Mouse (Mus musculus): Measurements from ENCODE around the gene Mrpl39.

The Mrpl39 gene

DNA sequence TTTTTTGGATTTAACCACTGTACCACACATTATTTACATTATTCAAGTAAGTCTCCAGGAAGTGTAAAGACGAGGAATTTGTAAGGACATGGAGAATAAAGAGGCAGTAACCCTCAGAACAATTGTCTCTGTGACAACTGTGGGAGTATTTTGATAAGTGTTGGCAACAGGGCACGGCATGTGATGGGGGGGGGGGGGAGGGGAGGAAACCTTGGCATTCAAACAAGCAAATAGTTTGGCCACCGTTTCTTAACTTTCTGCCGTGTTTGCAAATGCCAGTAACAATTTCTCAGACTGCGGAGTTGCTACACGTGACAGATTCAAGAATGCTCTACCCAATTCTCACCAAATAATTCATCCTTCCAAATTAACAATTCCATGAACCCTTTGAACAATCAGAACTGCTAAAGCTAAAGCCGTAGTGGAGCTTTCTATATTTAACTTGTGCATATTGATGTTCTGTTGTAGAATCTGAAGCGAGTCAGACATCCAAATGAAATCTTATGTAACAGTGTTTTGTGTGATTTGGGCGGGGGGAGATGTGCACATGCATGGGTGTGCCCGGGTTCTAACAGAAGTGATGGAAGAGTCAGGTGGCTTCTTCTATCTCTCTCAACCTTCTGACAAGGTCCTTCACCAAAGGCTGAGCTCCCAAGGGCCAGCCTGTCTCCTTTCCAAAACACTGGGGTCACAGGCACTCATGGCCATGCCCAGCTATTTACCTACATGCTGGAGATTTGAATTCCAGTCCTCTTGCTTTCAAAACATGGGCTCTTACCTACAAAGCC lies 9.4 kb upstream of the Mrpl39 start:
- DNase-seq (ENCODE audit: low spot score), result no peak

- no peak for DNase-seq (ENCODE audit: low spot score)
Measured at GRCm38 (mm10) chr16:84737358-84737757, 1.8 kb upstream of the Mrpl39 start.

GRCm38 (mm10) chr16:84734806-84735165 lies 756 bp downstream of the Mrpl39 start:
- no peak for DNase-seq (ENCODE audit: low spot score)

DNA sequence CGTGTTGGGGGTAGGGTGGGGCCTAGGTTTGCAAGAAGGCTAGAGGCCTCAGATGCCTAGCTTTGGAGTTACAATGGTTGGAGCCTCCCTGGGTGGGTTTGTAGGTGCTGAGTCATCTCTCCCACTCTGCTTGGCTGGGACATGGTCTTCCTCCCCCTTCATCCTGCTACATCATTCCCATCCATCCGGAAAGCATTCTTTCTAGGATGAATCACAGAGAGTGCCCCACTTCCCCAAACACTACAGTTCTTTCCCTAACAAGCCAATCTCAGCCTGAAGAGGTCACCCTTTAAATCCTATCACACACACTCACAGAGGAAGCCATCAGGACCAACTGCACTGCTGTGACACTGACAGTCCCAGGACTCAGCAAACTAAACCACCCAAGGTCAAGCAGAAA lies 14.9 kb downstream of the Mrpl39 start:
- no peak for DNase-seq (ENCODE audit: low spot score)

DNA sequence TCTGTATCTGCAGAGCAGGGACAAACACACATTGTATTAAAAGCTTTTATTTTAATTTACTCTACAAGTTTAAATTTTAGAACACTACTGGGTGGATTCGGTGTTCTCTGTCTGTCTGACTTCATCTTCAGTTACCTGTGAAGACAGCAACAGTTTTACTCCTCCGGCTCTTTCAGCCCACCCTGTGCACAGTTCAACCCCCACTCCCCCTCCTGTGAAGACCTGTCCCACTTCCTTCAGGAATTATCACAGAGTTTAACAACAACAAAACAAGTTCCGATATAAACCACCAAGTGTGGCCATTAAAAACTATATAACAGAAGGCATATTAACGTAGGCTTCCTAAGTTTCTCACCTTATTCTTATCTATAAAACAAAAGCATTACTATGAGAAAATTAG lies 17.3 kb downstream of the Mrpl39 start:
- no peak for DNase-seq (ENCODE audit: low spot score)

- no peak for DNase-seq (ENCODE audit: low spot score)
Measured at GRCm38 (mm10) chr16:84717618-84718248, 17.8 kb downstream of the Mrpl39 start.

GRCm38 (mm10) chr16:84716724-84717617 lies 18.6 kb downstream of the Mrpl39 start:
- DNase-seq (ENCODE audit: low spot score), result no peak

DNA sequence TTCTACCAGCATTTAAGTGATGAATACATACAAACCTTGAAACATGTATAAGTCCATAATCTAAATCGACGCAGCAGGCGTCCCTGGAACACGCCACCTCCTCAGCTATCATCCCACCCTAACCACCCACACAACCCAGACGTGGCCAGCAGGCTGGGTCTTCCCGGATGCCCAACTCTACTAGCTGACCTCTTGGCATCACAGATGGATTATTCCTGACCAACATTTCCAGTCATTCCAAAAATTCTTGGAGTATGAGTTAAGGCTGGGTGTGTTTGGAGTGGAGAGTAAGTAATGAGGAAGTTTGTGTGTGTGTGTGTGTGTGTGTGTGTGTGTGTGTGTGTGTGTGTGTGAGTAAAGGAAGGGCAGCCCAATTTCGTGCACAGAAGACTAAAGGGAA lies 19.3 kb downstream of the Mrpl39 start:
- DNase-seq (ENCODE audit: low spot score), result no peak

- no peak for DNase-seq (ENCODE audit: low spot score)
Measured at GRCm38 (mm10) chr16:84714978-84715377, 20.6 kb downstream of the Mrpl39 start.

GRCm38 (mm10) chr16:84713926-84714325 lies 21.6 kb downstream of the Mrpl39 start:
- no peak for DNase-seq (ENCODE audit: low spot score)

GRCm38 (mm10) chr16:84713156-84713555 lies 22.4 kb downstream of the Mrpl39 start:
- DNase-seq (ENCODE audit: low spot score), result no peak

GRCm38 (mm10) chr16:84708649-84709048 lies 26.9 kb downstream of the Mrpl39 start:
- DNase-seq (ENCODE audit: low spot score), result no peak

DNA sequence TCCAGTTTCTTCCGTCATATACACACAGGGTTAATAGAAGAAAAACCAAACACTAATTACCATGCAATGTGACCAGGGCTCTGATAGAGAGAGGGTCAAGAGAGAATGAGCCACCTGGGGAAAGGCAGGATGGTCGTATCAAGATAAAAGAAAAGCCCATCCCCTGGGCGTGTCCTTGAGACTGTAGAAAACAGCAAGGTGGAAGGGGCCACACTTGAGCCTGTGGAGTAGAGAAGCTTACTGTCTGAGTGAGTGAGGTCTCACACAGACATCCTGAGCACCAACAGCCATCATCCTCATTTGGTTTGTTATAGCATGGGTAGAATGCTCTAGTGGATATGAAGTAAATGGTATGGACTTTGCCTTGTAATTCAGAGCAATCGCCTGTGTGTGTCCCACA lies 27.7 kb downstream of the Mrpl39 start:
- no peak for DNase-seq (ENCODE audit: low spot score)

- DNase-seq (ENCODE audit: low spot score), result no peak
Measured at GRCm38 (mm10) chr16:84706571-84706970, 29.0 kb downstream of the Mrpl39 start.

- DNase-seq (ENCODE audit: low spot score), result no peak
Measured at GRCm38 (mm10) chr16:84705507-84705906, 30.0 kb downstream of the Mrpl39 start.

DNA sequence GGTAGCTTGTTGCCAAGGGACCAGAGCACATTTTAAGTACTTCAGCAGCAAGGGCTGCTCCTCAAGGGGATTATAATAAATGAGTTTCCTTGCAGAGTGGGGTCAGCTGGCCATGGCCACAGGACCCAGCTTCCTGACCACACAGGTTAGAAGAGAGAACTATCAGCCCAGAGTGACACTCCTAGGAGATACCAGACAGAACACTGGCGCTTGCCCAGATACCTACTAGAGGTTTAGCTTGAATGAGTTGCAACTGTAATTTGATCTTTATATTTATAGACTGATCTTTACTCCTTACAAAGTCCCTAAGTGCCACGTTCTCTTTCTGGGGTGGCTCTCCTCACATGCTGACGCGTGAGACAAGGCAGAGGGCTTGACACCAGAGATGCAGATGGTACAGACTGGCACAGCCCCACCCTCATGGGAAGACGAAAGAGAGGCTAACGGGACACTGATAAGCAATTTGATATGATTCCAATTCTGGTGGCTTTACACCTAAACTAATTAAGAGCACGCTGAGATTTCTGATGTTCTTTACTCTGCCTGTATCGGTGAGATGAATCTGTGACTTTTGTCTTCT lies 30.8 kb downstream of the Mrpl39 start:
- no peak for DNase-seq (ENCODE audit: low spot score)

DNA sequence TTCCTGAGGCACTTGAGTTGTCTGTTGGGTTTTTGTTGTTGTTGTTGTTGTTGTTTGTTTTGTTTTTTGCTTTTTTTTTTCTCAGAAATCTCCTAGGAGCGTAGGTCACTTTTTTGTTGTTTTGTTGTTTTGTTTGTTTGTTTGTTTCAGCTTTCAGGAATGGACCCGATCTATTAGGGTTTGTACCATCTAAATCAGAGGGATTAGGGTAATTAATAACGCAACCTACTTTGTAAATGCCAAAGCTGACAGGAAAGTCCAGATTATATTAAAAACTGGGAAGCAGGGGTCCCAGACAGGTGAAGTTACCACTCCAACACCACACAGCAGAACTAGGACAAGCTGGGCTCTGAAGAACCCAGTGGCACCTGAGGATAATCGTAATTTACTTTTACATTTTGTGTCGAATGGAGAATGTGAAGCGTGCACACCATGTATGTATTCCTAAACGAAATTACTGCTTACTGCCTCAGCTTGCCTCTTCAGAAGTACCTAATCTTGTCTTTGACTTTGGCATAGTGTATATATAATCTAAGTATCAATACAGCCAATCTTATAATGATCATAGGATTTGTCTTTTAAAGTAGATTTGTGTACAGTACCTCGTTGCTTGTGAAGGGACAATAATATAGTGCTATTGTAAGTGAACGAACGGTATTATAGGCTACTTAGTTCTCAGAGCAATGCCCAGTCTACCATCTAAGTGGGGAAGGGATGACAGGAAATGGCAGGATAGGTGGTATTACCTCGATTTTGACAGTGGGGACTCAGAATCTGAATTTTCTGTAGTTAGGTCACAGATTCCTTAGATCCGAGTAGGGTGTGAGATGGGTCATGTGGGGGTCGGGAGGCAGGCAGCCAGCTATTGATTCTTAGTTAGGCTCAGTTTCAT lies 31.5 kb downstream of the Mrpl39 start:
- no peak for DNase-seq (ENCODE audit: low spot score)

GRCm38 (mm10) chr16:84703129-84703768 lies 32.3 kb downstream of the Mrpl39 start:
- DNase-seq (ENCODE audit: low spot score), result peak; percentile 64

- DNase-seq (ENCODE audit: low spot score), result peak; percentile 50
Measured at GRCm38 (mm10) chr16:84702230-84703128, 33.1 kb downstream of the Mrpl39 start.

- no peak for DNase-seq (ENCODE audit: low spot score)
Measured at GRCm38 (mm10) chr16:84701041-84701440, 34.5 kb downstream of the Mrpl39 start.
